Mouse (Mus musculus) ES-E14 (cell line): ENCODE data around the gene Myo1c. TPM values are rescaled to one million over a fixed set of nuclear protein-coding genes. Genes with fewer than 3 reads are reported as not detected.
A peak's percentile ranks its signal among the peaks of the same experiment; 100 is the strongest.

ENCODE experiments used
- DNase-seq: peaks from one replicate; pipeline ENCODE4 v3.0.0-alpha.2; 2013; ENCODE audit warnings: low read depth, low spot score
- H3K27ac ChIP-seq: 2 replicates; pipeline ENCODE4 v1.5.1; 2012; ENCODE audit warnings: low read depth, mild to moderate bottlenecking, low read length, moderate library complexity, mixed read lengths; ENCODE audit not compliant: poor library complexity, insufficient read depth, severe bottlenecking
- H3K36me3 ChIP-seq: 2 replicates; pipeline ENCODE4 v1.6.1; 2012; ENCODE audit warnings: mild to moderate bottlenecking, low read length, moderate library complexity, mixed read lengths; ENCODE audit not compliant: control insufficient read depth, poor library complexity, insufficient read depth, severe bottlenecking
- H3K4me1 ChIP-seq, 2 experiments: fragments of 150-350 bp in 1 of 2; sonication (generic) in 1 of 2; 2 replicates each; pipeline ENCODE4 v1.6.1; 2012; ENCODE audit warnings: low read length in 2 of 2, mild to moderate bottlenecking in 1 of 2, mixed read lengths in 1 of 2; ENCODE audit not compliant: control insufficient read depth in 2 of 2, insufficient read depth in 2 of 2, poor library complexity in 1 of 2
- H3K4me3 ChIP-seq, 2 experiments: fragments of 150-350 bp in 1 of 2; sonication (generic) in 1 of 2; 2 replicates each; pipeline ENCODE4 v1.5.1; 2012; ENCODE audit warnings: low read length in 2 of 2, low read depth in 1 of 2, mild to moderate bottlenecking in 1 of 2, mixed read lengths in 1 of 2; ENCODE audit not compliant: insufficient read depth in 1 of 2, poor library complexity in 1 of 2, severe bottlenecking in 1 of 2
- H3K9ac ChIP-seq: 2 replicates; pipeline ENCODE4 v1.6.1; 2012; ENCODE audit warnings: low read depth, mild to moderate bottlenecking, low read length, mixed read lengths; ENCODE audit not compliant: poor library complexity, insufficient read depth, severe bottlenecking
- H3K9me3 ChIP-seq: fragments of 150-350 bp; sonication (generic); 2 replicates; pipeline ENCODE4 v1.6.1; 2012; ENCODE audit warnings: low read depth, mild to moderate bottlenecking, low read length; ENCODE audit not compliant: control insufficient read depth, insufficient read depth
- CHD2 ChIP-seq: IDR thresholded peaks from 2 replicates; pipeline ENCODE4 v1.6.1; 2014; ENCODE audit warnings: mild to moderate bottlenecking, low read depth, low read length, inconsistent platforms
- HCFC1 ChIP-seq: IDR thresholded peaks from 2 replicates; pipeline ENCODE4 v1.6.1; 2012; ENCODE audit warnings: low read length, inconsistent platforms, borderline replicate concordance; ENCODE audit not compliant: insufficient read depth
- MAFK ChIP-seq: IDR thresholded peaks from 2 replicates; pipeline ENCODE4 v1.6.1; 2014; ENCODE audit warnings: mild to moderate bottlenecking, low read depth, low read length, inconsistent platforms; ENCODE audit not compliant: insufficient read depth
- ZC3H11A ChIP-seq: IDR thresholded peaks from 2 replicates; pipeline ENCODE4 v1.6.1; 2012; ENCODE audit warnings: low read depth, mild to moderate bottlenecking, inconsistent platforms, low read length, borderline replicate concordance
- ZNF384 ChIP-seq: IDR thresholded peaks from 2 replicates; pipeline ENCODE4 v1.6.1; 2012; ENCODE audit warnings: low read depth, low read length, inconsistent platforms
- in situ Hi-C, 2 experiments: fragments of 600-800 bp; cut with MboI; formaldehyde crosslinking; loops; one replicate each; pipeline ENCODE4 v1.15.1; 2025; ENCODE audit warnings: low sequenced_read_pairs in 2 of 2, inconsistent platforms in 1 of 2; ENCODE audit not compliant: unreplicated experiment in 2 of 2
- total RNA-seq: library from RNA; depleted of rRNA; stranded (reverse); fragments of 300-350 nt; gene quantifications from 2 replicates; pipeline ENCODE4 v1.2.3, GENCODE M21; 2012

Myo1c gene
- total RNA-seq, 1 experiment: 62.8 TPM

DNA sequence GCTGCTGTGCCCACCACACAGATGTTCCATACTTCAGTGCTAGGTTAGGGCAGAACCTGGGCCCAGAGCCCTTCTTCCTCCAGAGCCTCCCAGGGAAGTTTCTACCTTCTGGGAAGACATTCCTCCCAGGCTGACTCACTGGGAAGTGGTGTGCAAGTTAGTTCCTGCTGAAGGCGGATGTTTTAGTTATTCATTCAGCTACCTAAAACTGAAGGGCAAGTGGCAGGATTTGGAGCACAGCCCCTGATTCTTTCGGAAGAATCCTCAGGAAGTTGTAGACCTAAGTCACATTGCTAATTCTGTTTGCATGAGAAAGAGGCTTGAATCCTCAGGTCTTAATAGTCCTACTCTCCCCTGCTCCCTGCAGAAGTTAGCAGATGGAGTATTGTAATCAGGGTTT, 28.9 kb upstream of the Myo1c start:
- Histone ChIP-seq H3K9ac (peak overlapping the region; percentile 40; the same call in 1 of the 2 replicates), H3K27ac (peak overlapping the region; percentile 95), H3K36me3 (no peaks in the 10 kb centered on the region), H3K4me3 (no peak overlapping the region), H3K9me3 (no peaks in the 10 kb centered on the region), H3K4me1 (peaks cover 23% of the 10 kb centered on the region in 2 experiments)
- TF ChIP-seq CHD2 (peak; percentile 15; the same call in 1 of the 2 replicates), ZNF384 (no peak)
- in situ Hi-C loops: no loop called here
- peak; percentile 59 for DNase-seq

- H3K9me3 ChIP-seq: no peaks in the 10 kb centered on the region
- peak overlapping the region; percentile 95; the same call in 1 of the 2 replicates for H3K27ac ChIP-seq
- no peak for DNase-seq
- H3K9ac ChIP-seq: peak overlapping the region; percentile 28; the same call in 1 of the 2 replicates
- no peak overlapping the region for H3K4me3 ChIP-seq
- peaks cover 23 to 25% of the 10 kb centered on the region in 2 experiments for H3K4me1 ChIP-seq
- no peak for TF ChIP-seq CHD2
- TF ChIP-seq ZNF384: no peak
- TF ChIP-seq ZC3H11A: no peak
- no peak for TF ChIP-seq HCFC1
- no peak for TF ChIP-seq MAFK
- in situ Hi-C loops: no loop called here
- peaks cover 3% of the 10 kb centered on the region for H3K36me3 ChIP-seq
These were observed 27.5 kb upstream of the Myo1c start for GRCm38 (mm10) chr11:75622588-75623329.

DNA sequence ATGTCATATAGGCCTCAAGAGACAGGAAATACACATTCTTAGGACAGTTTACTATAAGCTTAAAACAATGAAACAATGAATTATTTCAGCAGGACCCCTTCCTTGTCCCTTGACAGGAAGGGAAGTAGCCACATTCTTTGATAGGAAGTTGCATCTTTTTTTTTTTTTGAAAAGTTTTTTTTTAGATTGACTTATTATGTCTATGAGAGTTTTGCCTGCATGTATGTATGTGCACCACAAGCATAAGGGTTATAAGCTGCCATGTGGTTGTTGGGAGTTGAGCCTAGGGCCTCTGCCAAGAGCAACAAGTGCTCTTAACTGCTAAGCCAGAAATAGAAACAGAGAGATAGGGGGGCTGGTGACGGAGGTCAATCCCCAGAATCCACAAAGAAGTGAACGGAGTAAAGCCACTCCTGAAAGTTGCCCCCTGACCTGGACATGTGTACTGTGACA, 26.2 kb upstream of the Myo1c start:
- Histone ChIP-seq H3K9ac (peak overlapping the region; percentile 39; the same call in 1 of the 2 replicates), H3K27ac (peak overlapping the region; percentile 95), H3K36me3 (peaks cover 5% of the 10 kb centered on the region), H3K4me3 (no peak overlapping the region), H3K9me3 (no peaks in the 10 kb centered on the region), H3K4me1 (peaks cover 23% of the 10 kb centered on the region in 2 experiments)
- DNase-seq: no peak
- TF ChIP-seq ZNF384 (no peak), CHD2 (no peak), HCFC1 (no peak), MAFK (no peak)
- in situ Hi-C loops: no loop called here

DNA sequence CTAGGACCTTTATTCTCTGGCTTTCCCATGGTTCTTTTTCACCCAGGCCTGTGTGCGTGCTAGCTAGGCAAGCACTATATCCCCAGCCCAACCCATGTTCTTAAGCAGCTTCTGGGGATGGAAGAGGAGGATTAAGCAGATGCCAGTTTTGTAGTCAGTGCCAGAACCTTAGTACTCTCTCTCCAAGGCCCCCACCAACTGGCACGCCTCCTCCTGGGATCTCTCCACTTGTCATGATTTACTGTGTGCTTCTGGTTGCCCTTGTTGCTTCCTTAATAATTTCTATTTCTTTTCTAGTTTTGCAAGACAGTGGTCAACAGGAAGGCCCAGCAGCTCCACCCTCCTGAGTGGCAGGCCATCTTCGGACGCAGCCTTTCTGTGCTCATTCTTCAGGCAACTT, 24.5 kb upstream of the Myo1c start:
- Histone ChIP-seq H3K27ac (no peak overlapping the region), H3K9ac (no peak overlapping the region), H3K9me3 (no peaks in the 10 kb centered on the region), H3K36me3 (peaks cover 5% of the 10 kb centered on the region), H3K4me3 (no peak overlapping the region), H3K4me1 (peaks cover 15 to 23% of the 10 kb centered on the region in 2 experiments)
- TF ChIP-seq ZC3H11A: no peak
- no peak for TF ChIP-seq HCFC1
- no peak for TF ChIP-seq MAFK
- no peak for TF ChIP-seq CHD2
- DNase-seq: no peak
- in situ Hi-C loops: no loop called here

GRCm38 (mm10) chr11:75630098-75630497, 20.2 kb upstream of the Myo1c start:
- in situ Hi-C loops: no loop called here
- peaks cover 8% of the 10 kb centered on the region for H3K36me3 ChIP-seq
- H3K9ac ChIP-seq: peak overlapping the region; percentile 82; the same call in 1 of the 2 replicates
- no peak for DNase-seq
- no peak for TF ChIP-seq HCFC1
- no peak for TF ChIP-seq CHD2
- TF ChIP-seq ZNF384: no peak
- no peak for TF ChIP-seq ZC3H11A
- TF ChIP-seq MAFK: no peak
- H3K4me3 ChIP-seq: peak overlapping the region; percentile 76
- H3K9me3 ChIP-seq: no peaks in the 10 kb centered on the region
- peak overlapping the region; percentile 16; the same call in 1 of the 2 replicates for H3K27ac ChIP-seq
- peaks cover 0 to 7% of the 10 kb centered on the region in 2 experiments; a peak in 3 of 4 replicates for H3K4me1 ChIP-seq
